Mouse (Mus musculus): Measurements from ENCODE around the gene Gm28043. TPM values are rescaled to one million over a fixed set of nuclear protein-coding genes. Genes with fewer than 3 reads are reported as not detected.

The Gm28043 gene
- polyA plus RNA-seq, 1 experiment, result 3.2 TPM

DNA sequence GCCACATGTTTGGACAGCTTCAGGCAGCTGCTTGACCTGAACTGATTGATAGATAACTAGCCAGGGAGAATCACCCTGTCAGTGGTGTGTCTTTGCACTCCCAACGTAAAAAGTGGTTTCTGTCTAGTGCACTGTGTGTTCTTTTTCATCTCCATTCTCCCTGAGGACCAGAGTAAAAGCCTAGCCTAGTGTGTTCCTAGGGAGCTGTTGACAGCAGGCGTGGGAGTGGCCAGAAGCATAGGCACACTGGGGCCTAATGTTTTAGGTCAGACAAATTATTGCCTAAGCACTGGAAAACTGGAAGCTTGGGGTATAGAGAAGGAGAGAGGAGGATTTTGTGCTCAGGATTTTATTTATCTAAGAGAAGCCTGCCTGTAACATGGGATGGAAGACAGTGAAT is 68.5 kb downstream of the Gm28043 start:
- Histone ChIP-seq H3K4me1 (ENCODE audit: control insufficient read depth, insufficient read depth, low read length) (peaks cover 37% of the 10 kb centered on the region), H3K27ac (ENCODE audit: insufficient read depth, low read length) (no peak overlapping the region), H3K27me3 (ENCODE audit: control insufficient read depth, insufficient read depth, low read length) (no peaks in the 10 kb centered on the region), H3K4me3 (replicated peaks; ENCODE audit: insufficient read depth, low read depth, low read length) (no peak overlapping the region)
- DNase-seq, result no peak
- 63% methylated on average over 2 of the region's 2 CpGs for WGBS
- TF ChIP-seq CTCF (IDR thresholded peaks at IDR 0.05; ENCODE audit: borderline replicate concordance, insufficient read depth, low read depth, low read length) (no peak), POLR2A (IDR thresholded peaks at IDR 0.05; ENCODE audit: borderline replicate concordance, insufficient read depth, low read length) (no peak)

DNA sequence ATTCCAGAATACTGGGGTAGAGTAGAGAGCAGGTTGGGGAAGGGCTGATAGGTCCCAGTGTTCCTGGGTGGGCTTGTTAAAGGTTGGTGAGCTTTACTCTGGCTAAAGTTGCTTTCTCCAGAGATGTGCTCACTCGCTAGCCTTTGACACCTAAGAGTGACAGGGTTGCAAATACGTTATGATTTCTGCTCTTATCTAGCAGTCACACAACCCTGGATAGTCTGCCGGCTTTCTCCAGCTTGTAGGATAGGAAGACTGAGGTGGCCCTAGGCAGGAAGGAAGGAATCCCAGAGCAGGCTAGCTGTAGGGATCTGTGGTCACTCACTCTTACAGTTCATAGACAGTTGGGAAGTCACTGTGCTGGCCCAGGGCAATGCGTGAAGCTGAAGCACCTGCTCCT is 69.6 kb downstream of the Gm28043 start:
- no peak for DNase-seq
- H3K27me3 ChIP-seq (ENCODE audit: control insufficient read depth, insufficient read depth, low read length), result no peaks in the 10 kb centered on the region
- TF ChIP-seq POLR2A (IDR thresholded peaks at IDR 0.05; ENCODE audit: borderline replicate concordance, insufficient read depth, low read length), result no peak
- no peak for TF ChIP-seq CTCF (IDR thresholded peaks at IDR 0.05; ENCODE audit: borderline replicate concordance, insufficient read depth, low read depth, low read length)
- peaks cover 30% of the 10 kb centered on the region for H3K4me1 ChIP-seq (ENCODE audit: control insufficient read depth, insufficient read depth, low read length)
- 100% methylated on average over 4 of the region's 4 CpGs for WGBS
- no peak overlapping the region for H3K27ac ChIP-seq (ENCODE audit: insufficient read depth, low read length)
- no peak overlapping the region for H3K4me3 ChIP-seq (replicated peaks; ENCODE audit: insufficient read depth, low read depth, low read length)

DNA sequence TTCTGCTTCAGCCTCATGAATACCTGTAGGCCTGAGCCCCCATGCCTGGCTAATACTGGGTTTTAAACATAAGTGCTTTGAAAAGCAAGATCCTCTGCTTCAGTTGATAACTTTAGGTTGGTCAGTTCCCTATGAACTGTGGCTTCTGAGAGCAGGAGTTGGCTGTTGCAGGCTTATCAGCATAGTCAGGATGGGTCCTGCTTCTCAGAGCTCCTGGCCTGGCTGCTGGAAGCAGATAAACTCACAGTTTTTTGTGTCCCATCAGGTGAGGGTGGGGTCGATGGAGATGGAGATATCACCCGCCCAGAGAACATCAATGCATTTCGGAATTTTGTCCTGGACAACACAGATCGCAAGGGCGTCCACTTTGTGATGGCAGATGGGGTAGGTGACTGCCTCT is 72.1 kb downstream of the Gm28043 start:
- no peak for TF ChIP-seq CTCF (IDR thresholded peaks at IDR 0.05; ENCODE audit: borderline replicate concordance, insufficient read depth, low read depth, low read length)
- no peak for TF ChIP-seq POLR2A (IDR thresholded peaks at IDR 0.05; ENCODE audit: borderline replicate concordance, insufficient read depth, low read length)
- no peak for DNase-seq
- Histone ChIP-seq H3K27me3 (ENCODE audit: control insufficient read depth, insufficient read depth, low read length) (no peaks in the 10 kb centered on the region), H3K27ac (ENCODE audit: insufficient read depth, low read length) (no peak overlapping the region), H3K4me1 (ENCODE audit: control insufficient read depth, insufficient read depth, low read length) (peaks cover 22% of the 10 kb centered on the region), H3K4me3 (replicated peaks; ENCODE audit: insufficient read depth, low read depth, low read length) (no peak overlapping the region)
- 93% methylated on average over 5 of the region's 5 CpGs for WGBS

DNA sequence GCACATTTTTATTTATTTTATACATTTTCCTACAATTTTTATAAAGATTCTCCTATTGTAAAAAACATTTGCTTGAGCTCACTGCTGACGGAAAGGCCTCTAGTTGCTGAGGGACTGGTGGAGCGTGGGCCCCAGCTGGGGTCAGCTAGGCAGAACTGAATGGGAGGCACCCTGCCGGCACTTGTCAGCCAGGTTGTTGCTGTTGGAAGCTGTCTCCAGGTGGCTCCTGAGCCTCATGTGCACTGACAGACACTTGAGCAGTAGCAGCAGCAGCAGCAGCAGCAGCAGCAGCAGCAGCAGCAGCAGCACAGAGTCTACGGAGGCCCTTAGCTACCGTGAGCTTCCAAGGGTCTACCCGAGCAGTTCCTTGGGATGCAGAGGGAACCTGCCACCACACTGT is 72.7 kb downstream of the Gm28043 start:
- WGBS, result 63% methylated on average over 6 of the region's 6 CpGs

DNA sequence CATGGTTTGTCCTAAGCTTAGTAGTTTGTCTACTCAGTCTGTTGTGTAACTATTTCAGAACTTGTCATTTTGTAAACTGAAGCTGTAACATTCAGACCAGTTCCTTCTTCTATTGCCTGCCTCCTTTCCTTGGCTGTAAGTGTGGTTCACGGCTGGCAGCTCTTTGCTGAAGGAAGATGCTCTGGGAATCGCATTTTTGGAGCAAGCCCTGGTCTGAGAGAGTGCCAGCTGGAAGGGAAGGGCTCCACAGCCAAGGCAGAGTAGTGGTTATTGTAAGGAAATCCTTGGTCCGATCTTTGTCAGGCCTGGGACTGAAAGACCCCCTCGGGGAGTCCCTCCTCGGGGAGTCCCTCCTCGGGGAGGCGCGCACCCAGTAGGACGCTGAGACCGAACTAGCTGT is 73.9 kb downstream of the Gm28043 start:
- DNase-seq, result peak; percentile 74 to 83
- TF ChIP-seq CTCF (IDR thresholded peaks at IDR 0.05; ENCODE audit: borderline replicate concordance, insufficient read depth, low read depth, low read length) (no peak), POLR2A (IDR thresholded peaks at IDR 0.05; ENCODE audit: borderline replicate concordance, insufficient read depth, low read length) (no peak)
- Histone ChIP-seq H3K4me1 (ENCODE audit: control insufficient read depth, insufficient read depth, low read length) (peaks cover 12% of the 10 kb centered on the region), H3K27me3 (ENCODE audit: control insufficient read depth, insufficient read depth, low read length) (no peaks in the 10 kb centered on the region), H3K4me3 (replicated peaks; ENCODE audit: insufficient read depth, low read depth, low read length) (no peak overlapping the region), H3K27ac (ENCODE audit: insufficient read depth, low read length) (no peak overlapping the region)
- 26% methylated on average over 10 of the region's 10 CpGs for WGBS

More for the DNA sequence above, 72.7 kb downstream of the Gm28043 start:
- no peak overlapping the region for H3K4me3 ChIP-seq (replicated peaks; ENCODE audit: insufficient read depth, low read depth, low read length)
- no peaks in the 10 kb centered on the region for H3K27me3 ChIP-seq (ENCODE audit: control insufficient read depth, insufficient read depth, low read length)
- TF ChIP-seq CTCF (IDR thresholded peaks at IDR 0.05; ENCODE audit: borderline replicate concordance, insufficient read depth, low read depth, low read length), result no peak
- TF ChIP-seq POLR2A (IDR thresholded peaks at IDR 0.05; ENCODE audit: borderline replicate concordance, insufficient read depth, low read length), result no peak
- H3K27ac ChIP-seq (ENCODE audit: insufficient read depth, low read length), result no peak overlapping the region
- H3K4me1 ChIP-seq (ENCODE audit: control insufficient read depth, insufficient read depth, low read length), result peaks cover 19% of the 10 kb centered on the region
- no peak for DNase-seq

DNA sequence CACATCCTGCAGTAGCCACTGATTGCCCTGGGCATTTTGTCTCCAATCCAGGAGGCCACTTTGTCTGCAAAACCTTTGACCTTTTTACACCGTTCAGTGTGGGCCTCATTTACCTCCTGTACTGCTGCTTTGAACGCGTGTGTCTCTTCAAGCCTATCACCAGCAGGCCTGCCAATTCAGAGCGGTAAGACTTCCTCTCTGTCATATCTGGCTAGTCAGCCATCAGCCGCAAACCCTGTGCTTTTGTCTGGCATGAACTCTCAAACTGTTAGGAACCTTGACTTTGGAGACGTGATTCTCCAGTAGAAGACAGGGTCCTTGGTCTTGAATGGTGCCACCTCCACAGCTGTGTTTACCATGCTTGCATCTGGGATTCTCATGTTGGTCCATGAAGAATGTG is 75.6 kb downstream of the Gm28043 start:
- Histone ChIP-seq H3K4me1 (ENCODE audit: control insufficient read depth, insufficient read depth, low read length) (peaks cover 12% of the 10 kb centered on the region), H3K4me3 (replicated peaks; ENCODE audit: insufficient read depth, low read depth, low read length) (no peak overlapping the region), H3K27me3 (ENCODE audit: control insufficient read depth, insufficient read depth, low read length) (no peaks in the 10 kb centered on the region), H3K27ac (ENCODE audit: insufficient read depth, low read length) (no peak overlapping the region)
- TF ChIP-seq CTCF (IDR thresholded peaks at IDR 0.05; ENCODE audit: borderline replicate concordance, insufficient read depth, low read depth, low read length) (no peak), POLR2A (IDR thresholded peaks at IDR 0.05; ENCODE audit: borderline replicate concordance, insufficient read depth, low read length) (no peak)
- DNase-seq, result no peak
- 72% methylated on average over 6 of the region's 6 CpGs for WGBS

DNA sequence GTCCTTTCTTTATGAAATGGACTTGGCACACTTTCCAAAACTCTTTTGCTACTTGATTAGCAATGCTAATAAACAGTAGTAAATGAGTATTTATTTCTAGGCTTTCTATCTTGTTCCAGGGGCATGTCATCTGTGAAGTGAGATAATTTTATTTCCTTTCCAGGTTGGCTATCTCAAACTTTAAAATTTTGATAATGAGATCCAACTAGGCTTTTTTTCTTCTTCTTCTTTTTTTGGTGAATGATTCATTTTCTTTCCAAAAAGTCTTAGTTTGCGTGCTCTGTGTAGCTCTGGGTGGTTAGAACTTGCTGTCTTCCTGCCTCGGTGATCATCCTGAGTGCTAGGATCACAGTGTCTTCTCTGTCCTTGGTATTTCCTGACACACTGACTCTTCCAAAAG is 78.2 kb downstream of the Gm28043 start:
- no peak for TF ChIP-seq CTCF (IDR thresholded peaks at IDR 0.05; ENCODE audit: borderline replicate concordance, insufficient read depth, low read depth, low read length)
- TF ChIP-seq POLR2A (IDR thresholded peaks at IDR 0.05; ENCODE audit: borderline replicate concordance, insufficient read depth, low read length), result no peak
- Histone ChIP-seq H3K27me3 (ENCODE audit: control insufficient read depth, insufficient read depth, low read length) (no peaks in the 10 kb centered on the region), H3K4me1 (ENCODE audit: control insufficient read depth, insufficient read depth, low read length) (peaks cover 9% of the 10 kb centered on the region), H3K4me3 (replicated peaks; ENCODE audit: insufficient read depth, low read depth, low read length) (no peak overlapping the region), H3K27ac (ENCODE audit: insufficient read depth, low read length) (no peak overlapping the region)
- WGBS, result 99% methylated on average over 2 of the region's 2 CpGs
- no peak for DNase-seq

DNA sequence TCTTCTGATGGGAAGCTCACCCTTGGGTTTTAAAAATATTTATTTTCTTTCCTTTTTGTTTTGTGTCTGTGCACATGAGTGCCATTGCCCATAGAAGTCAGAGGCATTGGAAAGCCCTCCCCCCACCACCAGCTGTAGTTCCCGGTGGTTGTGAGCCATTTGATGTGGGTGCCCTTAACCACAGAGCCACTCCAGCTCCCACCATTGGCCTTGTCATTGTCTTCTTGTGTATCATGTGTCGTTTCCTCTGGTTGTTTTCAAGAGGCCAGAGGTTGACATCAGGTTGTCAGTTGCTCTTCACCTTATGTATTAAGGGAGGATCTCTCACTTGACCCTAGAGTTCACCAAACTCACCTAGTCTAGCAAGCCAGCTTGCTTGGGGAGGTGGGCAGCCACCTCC is 78.9 kb downstream of the Gm28043 start:
- DNase-seq, result no peak
- Histone ChIP-seq H3K27ac (ENCODE audit: insufficient read depth, low read length) (no peak overlapping the region), H3K4me1 (ENCODE audit: control insufficient read depth, insufficient read depth, low read length) (peaks cover 8% of the 10 kb centered on the region), H3K4me3 (replicated peaks; ENCODE audit: insufficient read depth, low read depth, low read length) (no peak overlapping the region), H3K27me3 (ENCODE audit: control insufficient read depth, insufficient read depth, low read length) (no peaks in the 10 kb centered on the region)
- TF ChIP-seq POLR2A (IDR thresholded peaks at IDR 0.05; ENCODE audit: borderline replicate concordance, insufficient read depth, low read length) (no peak), CTCF (IDR thresholded peaks at IDR 0.05; ENCODE audit: borderline replicate concordance, insufficient read depth, low read depth, low read length) (no peak)
- 79% methylated on average over 2 of the region's 2 CpGs for WGBS
